Mouse (Mus musculus) testis, adult 2 months (tissue): ENCODE measurements around the gene Mark3.

Experiments
- CTCF ChIP-seq: fragments of 200-500 bp; IDR thresholded peaks from 2 replicates; pipeline ENCODE4 v1.5.1; 2012; ENCODE audit warnings: low read depth, mild to moderate bottlenecking, inconsistent platforms, low read length, moderate library complexity; ENCODE audit not compliant: control insufficient read depth, insufficient read depth, insufficient replicate concordance
- POLR2A ChIP-seq: fragments of 200-500 bp; IDR thresholded peaks from 2 replicates; pipeline ENCODE4 v1.6.1; 2012; ENCODE audit warnings: low read depth, mild to moderate bottlenecking, inconsistent platforms, low read length, moderate library complexity; ENCODE audit not compliant: control insufficient read depth

DNA sequence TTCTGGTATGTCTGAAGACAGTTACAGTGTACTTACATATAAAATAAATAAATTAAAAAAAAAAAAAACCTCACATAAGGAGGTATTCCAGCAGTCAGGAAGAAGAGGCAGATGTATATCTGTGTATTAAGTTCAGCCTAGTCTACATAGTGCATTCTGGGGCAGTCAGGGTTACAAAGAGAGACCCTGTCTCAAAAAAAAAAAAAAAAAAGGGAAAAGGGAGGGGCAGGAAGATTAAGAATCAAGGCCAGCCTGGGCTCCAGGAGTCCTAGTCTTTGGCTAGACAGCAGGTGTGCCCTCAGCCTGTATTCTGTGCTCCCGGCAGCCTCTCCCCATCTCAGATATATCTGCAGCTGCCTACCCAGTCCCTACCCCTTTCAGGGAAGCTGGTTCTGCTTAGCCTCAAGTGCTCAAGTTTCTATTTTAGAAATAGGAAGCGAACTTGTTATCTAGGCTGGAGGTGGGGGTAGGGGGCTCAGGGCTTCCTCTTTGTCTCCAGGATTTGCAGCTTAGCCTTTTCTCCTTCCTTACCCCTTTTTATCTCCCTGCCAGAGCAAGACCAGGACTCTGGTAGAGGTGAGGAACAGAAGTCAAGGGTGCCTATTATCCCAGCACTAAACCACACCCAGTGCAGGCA, 100.6 kb downstream of the Mark3 start:
- TF ChIP-seq CTCF: no peak
- TF ChIP-seq POLR2A: no peak
